Mouse (Mus musculus) liver, embryonic 11.5 days (tissue): ENCODE measurements around the gene Lrrc4c. TPM values are rescaled to one million over a fixed set of nuclear protein-coding genes. Genes with fewer than 3 reads are reported as not detected.
A peak's percentile ranks its signal among the peaks of the same experiment; 100 is the strongest.

ENCODE experiments used
- ATAC-seq: fragments of 200-750 bp; cut with Nextera tagmentation; replicated peaks from 2 replicates; pipeline ENCODE4 v1.8.0; 2017; ENCODE audit warnings: moderate number of reproducible peaks, mild to moderate bottlenecking, moderate TSS enrichment, moderate library complexity; ENCODE audit not compliant: low FRiP score
- DNase-seq: peaks from one replicate; pipeline ENCODE4 v3.0.0-alpha.2; 2017; ENCODE audit warnings: low spot score
- H3K27ac ChIP-seq: fragments of 300-500 bp; sonication (generic); 2 replicates; pipeline ENCODE4 v1.5.1; 2014; ENCODE audit warnings: mild to moderate bottlenecking, low read depth, low read length, control low read depth
- H3K27me3 ChIP-seq: fragments of 300-500 bp; sonication (generic); replicated peaks from 2 replicates; pipeline ENCODE4 v1.6.1; 2014; ENCODE audit warnings: low read length, mixed read lengths; ENCODE audit not compliant: control insufficient read depth, insufficient read depth
- H3K36me3 ChIP-seq: fragments of 300-500 bp; sonication (generic); 2 replicates; pipeline ENCODE4 v1.6.1; 2014; ENCODE audit warnings: mild to moderate bottlenecking, low read length, moderate library complexity, mixed read lengths; ENCODE audit not compliant: control insufficient read depth, insufficient read depth
- H3K4me1 ChIP-seq: fragments of 300-500 bp; sonication (generic); replicated peaks from 2 replicates; pipeline ENCODE4 v1.6.1; 2014; ENCODE audit warnings: low read length, mixed read lengths; ENCODE audit not compliant: control insufficient read depth, insufficient read depth
- H3K4me2 ChIP-seq: fragments of 300-500 bp; sonication (generic); 2 replicates; pipeline ENCODE4 v1.6.1; 2014; ENCODE audit warnings: mild to moderate bottlenecking, control low read depth, moderate library complexity
- H3K4me3 ChIP-seq: fragments of 300-500 bp; sonication (generic); 2 replicates; pipeline ENCODE4 v1.5.1; 2014; ENCODE audit warnings: low read depth, low read length, control low read depth
- H3K9ac ChIP-seq: fragments of 300-500 bp; sonication (generic); 2 replicates; pipeline ENCODE4 v1.6.1; 2014; ENCODE audit warnings: low read depth, low read length, control low read depth
- H3K9me3 ChIP-seq: fragments of 300-500 bp; sonication (generic); 2 replicates; pipeline ENCODE4 v1.6.1; 2016; ENCODE audit warnings: low read length, inconsistent platforms, mixed read lengths; ENCODE audit not compliant: control insufficient read depth
- WGBS: fragments of 180-500 bp; shearing (Covaris S2); extraction: QIAGEN DNeasy Blood & Tissue Kit; methylation state at CpG from one replicate; pipeline ENCODE4 v1.1.7; 2014; 5-methylcytosine and 5-hydroxymethylcytosine counted together
- polyA plus RNA-seq: library from polyadenylated mRNA; unstranded; fragments of >200 nt; fragmentation: Nextera tagmentation; extraction: Ambion mirVana; gene quantifications from 2 replicates; pipeline ENCODE4 v1.2.1, GENCODE M21; 2014

Gene Lrrc4c
- 0.70 and 0.75 TPM in 2 replicates for polyA plus RNA-seq

GRCm38 (mm10) chr2:96317387-96318299 is at the start of gene Lrrc4c:
Gene Lrrc4c (plus strand): TSS chr2:96318169.
- Histone ChIP-seq H3K36me3 (no peaks in the 10 kb centered on the region), H3K27me3 (no peaks in the 10 kb centered on the region), H3K9me3 (no peaks in the 10 kb centered on the region), H3K27ac (no peak within 1 kb of the TSS), H3K4me1 (no peaks in the 10 kb centered on the region), H3K4me3 (no peak within 1 kb of the TSS), H3K4me2 (peak within 1 kb of the TSS; percentile 1), H3K9ac (no peak within 1 kb of the TSS)
- ATAC-seq = no peak
- no peak for DNase-seq
- WGBS = 21% methylated on average over 18 of the region's 18 CpGs

GRCm38 (mm10) chr2:96275061-96275460 is 42.9 kb upstream of the Lrrc4c start:
- H3K9me3 ChIP-seq = no peaks in the 10 kb centered on the region
- no peak overlapping the region for H3K4me2 ChIP-seq
- no peak overlapping the region for H3K4me3 ChIP-seq
- H3K27me3 ChIP-seq = no peaks in the 10 kb centered on the region
- DNase-seq = no peak
- no peak overlapping the region for H3K9ac ChIP-seq
- ATAC-seq = no peak
- no peaks in the 10 kb centered on the region for H3K36me3 ChIP-seq
- H3K4me1 ChIP-seq = no peaks in the 10 kb centered on the region
- no peak overlapping the region for H3K27ac ChIP-seq
- 82% methylated on average over 1 of the region's 1 CpGs for WGBS

GRCm38 (mm10) chr2:96282926-96283325 is 35.0 kb upstream of the Lrrc4c start:
- Histone ChIP-seq H3K4me3 (no peak overlapping the region), H3K27me3 (no peaks in the 10 kb centered on the region), H3K4me2 (no peak overlapping the region), H3K36me3 (no peaks in the 10 kb centered on the region), H3K9ac (no peak overlapping the region), H3K4me1 (no peaks in the 10 kb centered on the region), H3K27ac (no peak overlapping the region), H3K9me3 (no peaks in the 10 kb centered on the region)
- DNase-seq (no peak), ATAC-seq (no peak)
- WGBS = 85% methylated on average over 5 of the region's 5 CpGs

GRCm38 (mm10) chr2:96287512-96287911 is 30.5 kb upstream of the Lrrc4c start:
- Histone ChIP-seq H3K9me3 (no peaks in the 10 kb centered on the region), H3K4me2 (no peak overlapping the region), H3K9ac (no peak overlapping the region), H3K4me3 (no peak overlapping the region), H3K4me1 (no peaks in the 10 kb centered on the region), H3K36me3 (no peaks in the 10 kb centered on the region), H3K27me3 (no peaks in the 10 kb centered on the region), H3K27ac (no peak overlapping the region)
- DNase-seq (no peak), ATAC-seq (no peak)
- 68% methylated on average over 4 of the region's 4 CpGs for WGBS

- Histone ChIP-seq H3K4me3 (no peak overlapping the region), H3K4me2 (no peak overlapping the region), H3K27ac (no peak overlapping the region), H3K9ac (no peak overlapping the region), H3K27me3 (no peaks in the 10 kb centered on the region), H3K36me3 (no peaks in the 10 kb centered on the region), H3K4me1 (no peaks in the 10 kb centered on the region), H3K9me3 (no peaks in the 10 kb centered on the region)
- WGBS = 67% methylated on average over 1 of the region's 1 CpGs
- DNase-seq = no peak
- ATAC-seq = no peak
Measured at GRCm38 (mm10) chr2:96290541-96290940, 27.4 kb upstream of the Lrrc4c start.

GRCm38 (mm10) chr2:96315034-96315433 is 2.9 kb upstream of the Lrrc4c start:
- 16% methylated on average over 5 of the region's 5 CpGs for WGBS

GRCm38 (mm10) chr2:96316531-96316930 is 1.4 kb upstream of the Lrrc4c start:
- Histone ChIP-seq H3K4me3 (no peak overlapping the region), H3K27ac (no peak overlapping the region), H3K27me3 (no peaks in the 10 kb centered on the region), H3K4me2 (no peak overlapping the region), H3K36me3 (no peaks in the 10 kb centered on the region), H3K4me1 (no peaks in the 10 kb centered on the region), H3K9me3 (no peaks in the 10 kb centered on the region), H3K9ac (no peak overlapping the region)
- no peak for ATAC-seq
- DNase-seq = no peak
- WGBS = 33% methylated on average over 1 of the region's 1 CpGs

More at GRCm38 (mm10) chr2:96315034-96315433, 2.9 kb upstream of the Lrrc4c start:
- Histone ChIP-seq H3K9ac (no peak overlapping the region), H3K4me3 (no peak overlapping the region), H3K9me3 (no peaks in the 10 kb centered on the region), H3K36me3 (no peaks in the 10 kb centered on the region), H3K27ac (no peak overlapping the region), H3K4me1 (no peaks in the 10 kb centered on the region), H3K27me3 (no peaks in the 10 kb centered on the region), H3K4me2 (no peak overlapping the region)
- ATAC-seq (no peak), DNase-seq (no peak)

- Histone ChIP-seq H3K27me3 (no peaks in the 10 kb centered on the region), H3K9ac (no peak overlapping the region), H3K36me3 (no peaks in the 10 kb centered on the region), H3K4me2 (no peak overlapping the region), H3K4me1 (no peaks in the 10 kb centered on the region), H3K9me3 (no peaks in the 10 kb centered on the region), H3K27ac (no peak overlapping the region), H3K4me3 (no peak overlapping the region)
- no peak for ATAC-seq
- 33% methylated on average over 7 of the region's 7 CpGs for WGBS
- DNase-seq = no peak
Measured at GRCm38 (mm10) chr2:96318556-96318955, 587 bp downstream of the Lrrc4c start.

GRCm38 (mm10) chr2:96319201-96319600 is 1.2 kb downstream of the Lrrc4c start:
- Histone ChIP-seq H3K27ac (no peak overlapping the region), H3K4me1 (no peaks in the 10 kb centered on the region), H3K4me3 (no peak overlapping the region), H3K4me2 (no peak overlapping the region), H3K9me3 (no peaks in the 10 kb centered on the region), H3K9ac (no peak overlapping the region), H3K27me3 (no peaks in the 10 kb centered on the region), H3K36me3 (no peaks in the 10 kb centered on the region)
- ATAC-seq (no peak), DNase-seq (no peak)
- 22% methylated on average over 8 of the region's 8 CpGs for WGBS
